Mouse (Mus musculus): ENCODE measurements around the gene Galntl6.
A peak's percentile ranks its signal among the peaks of the same experiment; 100 is the strongest.

Gene Galntl6

DNA sequence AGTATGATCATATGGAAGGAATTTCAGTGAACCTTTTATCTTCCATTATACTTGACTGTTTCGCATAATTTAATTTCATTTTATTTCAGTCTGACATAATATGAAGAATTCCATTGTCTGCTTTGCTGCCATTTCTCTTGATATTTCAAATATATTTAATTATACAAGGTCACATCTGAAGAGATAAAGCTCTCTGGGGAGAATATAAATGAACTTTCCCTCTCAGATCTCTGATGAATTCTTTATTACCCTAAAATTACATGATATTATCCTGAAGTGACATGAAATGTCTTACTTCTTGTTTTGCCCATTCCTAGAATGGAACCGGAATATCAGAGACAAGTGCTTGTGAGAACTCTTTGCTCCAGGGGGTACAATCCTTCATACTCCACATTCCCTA is 647.0 kb downstream of the Galntl6 start:
- peak; percentile 3 for DNase-seq (ENCODE audit: low read depth, low spot score)

DNA sequence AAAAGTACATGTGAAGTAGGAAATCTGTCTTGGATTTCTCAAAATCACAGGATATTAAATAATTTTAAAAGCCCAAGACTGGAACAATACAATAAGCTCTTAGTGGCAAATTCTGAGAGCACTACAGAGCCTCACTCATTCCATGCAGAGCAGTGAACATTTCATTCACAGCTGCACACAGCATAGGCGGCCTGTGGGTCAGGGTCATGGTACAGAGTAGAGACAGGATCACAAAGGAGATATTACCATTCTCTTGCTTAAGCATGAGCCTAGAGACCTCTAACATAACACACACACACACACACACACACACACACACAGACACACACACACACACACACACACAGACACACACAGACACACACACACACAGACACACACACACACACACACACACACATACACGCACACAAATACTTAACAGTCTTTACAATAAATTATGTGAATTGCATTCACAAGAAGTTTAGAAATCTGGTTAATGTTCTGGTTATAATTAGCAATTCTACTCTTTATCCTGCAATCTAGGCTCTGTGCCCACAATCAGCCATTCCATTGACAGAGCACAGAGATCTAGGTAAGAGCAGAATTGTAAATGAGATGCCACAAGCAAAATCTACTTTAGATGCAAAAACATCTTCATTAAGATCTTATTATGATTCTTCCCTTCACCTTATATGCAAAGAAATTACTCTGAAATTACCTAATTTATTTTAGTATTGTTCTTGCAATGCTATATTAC is 653.7 kb downstream of the Galntl6 start:
- no peak for DNase-seq (ENCODE audit: low read depth, low spot score)

DNA sequence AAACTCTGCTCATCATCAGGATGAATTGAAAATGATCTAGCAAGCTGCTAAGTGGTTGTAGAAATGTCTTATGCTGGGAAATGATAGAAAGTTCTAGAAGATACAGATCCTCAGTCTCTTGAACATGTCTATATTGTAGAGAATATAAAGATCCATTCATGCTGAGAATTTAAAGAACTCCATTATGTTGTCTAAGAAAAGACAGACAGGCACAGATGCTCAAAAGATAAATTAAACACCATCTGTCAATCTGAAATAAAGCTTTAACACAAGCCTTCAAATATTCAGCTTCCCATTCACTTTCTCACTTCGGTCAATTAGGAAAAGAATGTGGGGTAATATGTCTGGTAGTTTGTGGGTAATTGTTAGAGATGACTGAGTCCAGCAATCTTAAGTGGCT is 658.8 kb downstream of the Galntl6 start:
- DNase-seq (ENCODE audit: low read depth, low spot score): no peak

DNA sequence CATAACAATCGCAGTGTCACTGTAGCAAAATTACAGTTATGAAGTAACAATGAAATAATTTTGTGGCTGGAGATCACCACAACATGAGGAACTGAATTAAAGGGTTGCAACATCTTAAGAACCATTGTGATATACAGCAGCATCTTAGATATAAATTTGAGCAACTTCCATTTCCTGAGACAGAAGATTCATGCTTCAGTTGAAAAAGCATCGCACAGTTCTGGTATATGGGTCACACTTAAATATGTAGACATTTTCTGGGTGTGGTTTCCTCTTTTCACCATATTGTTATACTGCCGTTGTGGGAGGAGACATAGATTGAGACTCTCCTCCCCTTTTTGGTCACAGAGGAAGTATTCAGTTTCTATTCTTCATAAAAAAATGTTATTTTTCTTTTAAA is 667.6 kb downstream of the Galntl6 start:
- DNase-seq (ENCODE audit: low read depth, low spot score): no peak

DNA sequence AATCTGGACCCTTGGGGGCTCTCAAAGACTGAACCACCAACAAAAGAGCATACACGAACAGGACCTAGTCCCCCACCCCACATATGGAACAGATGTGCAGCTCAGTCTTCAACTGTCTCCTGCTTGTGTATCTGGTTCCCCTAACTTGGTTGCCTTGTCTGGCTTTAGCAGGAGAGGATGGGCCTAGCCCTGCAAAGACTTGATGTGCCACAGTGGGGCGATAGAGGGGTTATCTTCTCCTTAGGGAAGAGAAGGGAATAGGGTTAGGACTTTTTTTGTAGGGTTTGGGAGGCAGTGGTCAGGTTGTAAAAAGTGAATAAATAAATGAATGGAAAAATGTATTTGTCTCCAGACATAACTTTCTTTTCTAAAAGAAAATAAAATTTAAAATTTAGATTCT is 678.2 kb downstream of the Galntl6 start:
- DNase-seq (ENCODE audit: low read depth, low spot score): no peak

DNA sequence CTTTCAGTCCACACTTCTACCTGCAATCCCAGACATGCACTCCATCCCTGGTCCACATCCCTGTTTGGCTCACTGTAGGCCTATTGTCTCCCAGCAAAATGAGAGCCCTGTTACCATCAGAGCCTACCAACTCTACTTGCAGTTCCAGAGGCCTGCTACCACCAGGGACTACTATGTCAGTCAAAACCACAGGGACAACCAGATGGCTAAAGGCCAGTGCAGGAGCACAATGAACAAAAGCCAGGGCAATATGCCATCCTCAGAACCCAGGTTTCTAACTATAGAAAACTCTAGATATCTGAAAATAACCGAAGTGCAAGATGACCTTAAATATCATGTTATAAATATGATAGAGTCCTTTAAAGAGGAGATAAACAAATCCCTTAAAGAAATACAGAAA is 683.7 kb downstream of the Galntl6 start:
- no peak for DNase-seq (ENCODE audit: low read depth, low spot score)

DNA sequence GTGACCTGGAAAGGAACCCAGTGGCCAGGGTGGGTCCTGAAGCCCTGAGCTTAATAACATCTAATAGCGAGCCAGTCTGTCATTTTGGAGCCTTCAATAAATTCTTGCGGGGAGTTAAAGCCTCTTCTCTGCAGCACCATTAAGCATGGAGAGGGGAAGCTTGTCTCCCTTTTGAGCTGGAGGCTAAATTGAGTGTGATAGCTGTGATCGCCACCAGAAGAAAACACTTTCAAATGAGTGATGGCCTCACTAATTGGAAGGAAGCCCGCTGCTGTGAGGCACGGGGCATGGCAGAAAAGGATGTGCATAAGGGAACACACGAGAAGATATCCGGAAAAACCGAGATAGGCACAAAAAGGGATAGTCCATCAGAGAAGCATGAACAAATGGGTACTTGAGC is 694.6 kb downstream of the Galntl6 start:
- no peak for DNase-seq (ENCODE audit: low read depth, low spot score)

DNA sequence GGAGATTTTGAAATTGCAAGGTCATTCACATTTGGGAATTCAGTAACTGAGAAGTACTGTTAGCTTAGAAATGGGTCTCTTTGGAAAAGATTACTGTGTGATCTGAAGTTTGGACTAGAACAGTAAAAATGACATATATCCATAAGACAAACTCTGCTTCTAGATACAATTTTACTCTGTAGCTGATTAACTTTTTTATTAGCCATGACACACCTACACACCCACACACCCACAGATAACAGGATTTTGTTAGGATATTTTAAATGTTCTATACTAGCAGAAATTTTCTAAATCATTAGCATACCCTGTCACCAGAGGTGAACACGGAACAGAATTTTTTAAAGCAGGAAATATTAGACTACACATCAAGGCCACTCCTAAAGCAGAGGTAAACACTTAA is 722.7 kb downstream of the Galntl6 start:
- no peak for DNase-seq (ENCODE audit: low read depth, low spot score)

DNA sequence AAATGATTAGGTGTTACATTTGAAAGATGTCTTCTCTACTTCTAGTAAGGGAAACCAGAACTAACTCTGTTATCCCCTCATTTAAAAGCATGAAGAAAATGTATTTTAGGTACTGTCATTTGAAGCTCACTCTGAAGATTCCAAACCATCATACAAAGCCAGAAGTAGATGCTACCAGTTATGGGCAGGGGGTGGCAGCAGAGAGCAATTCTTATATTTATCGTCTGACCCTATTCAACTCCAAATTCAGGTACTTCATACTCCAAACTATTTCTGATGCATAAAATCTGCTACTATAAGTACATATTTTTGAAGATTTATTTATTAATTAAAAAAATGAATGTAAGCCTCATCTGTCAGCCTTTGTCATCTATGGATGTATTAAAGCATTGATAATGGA is 765.5 kb downstream of the Galntl6 start:
- DNase-seq (ENCODE audit: low read depth, low spot score): peak; percentile 20

DNA sequence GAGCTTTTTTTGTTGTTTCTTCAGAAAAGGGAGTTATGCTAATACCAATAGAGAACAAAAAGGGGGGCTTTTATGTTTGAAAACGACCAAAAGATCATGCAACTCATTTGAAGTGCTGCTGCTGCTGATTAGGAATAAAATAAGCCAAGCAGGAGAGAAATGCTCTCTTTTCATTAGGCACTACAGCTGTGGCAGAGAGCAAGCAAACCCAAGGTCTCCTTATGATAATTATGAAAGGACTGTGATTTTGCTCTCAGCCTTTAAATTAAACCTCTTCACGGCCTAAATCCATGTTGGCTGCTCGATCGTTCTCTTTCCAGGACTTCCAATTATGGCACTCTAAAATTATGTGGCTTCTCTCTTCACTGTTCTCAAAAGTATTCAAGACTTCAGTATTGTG is 825.7 kb downstream of the Galntl6 start:
- DNase-seq (ENCODE audit: low read depth, low spot score): no peak

DNA sequence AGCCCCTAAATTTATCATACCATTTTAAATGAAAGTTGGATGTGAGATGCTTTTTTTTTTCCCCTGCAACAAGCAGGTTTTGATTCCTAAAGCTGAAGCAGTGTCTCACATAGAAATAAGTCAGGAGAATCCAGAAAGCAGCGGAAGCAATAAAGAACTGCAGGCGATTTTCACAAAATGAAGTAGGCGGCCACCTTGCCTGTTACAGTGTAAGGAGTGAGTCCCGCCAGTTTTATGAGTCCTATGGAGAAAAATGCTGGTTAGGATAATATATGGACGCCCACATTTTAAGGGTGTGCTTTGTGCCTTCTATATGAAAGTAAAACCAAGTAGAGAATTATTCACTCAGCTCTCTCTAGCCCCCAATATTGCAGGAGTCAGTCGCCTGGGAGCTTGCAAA is 827.5 kb downstream of the Galntl6 start:
- DNase-seq (ENCODE audit: low read depth, low spot score): no peak

DNA sequence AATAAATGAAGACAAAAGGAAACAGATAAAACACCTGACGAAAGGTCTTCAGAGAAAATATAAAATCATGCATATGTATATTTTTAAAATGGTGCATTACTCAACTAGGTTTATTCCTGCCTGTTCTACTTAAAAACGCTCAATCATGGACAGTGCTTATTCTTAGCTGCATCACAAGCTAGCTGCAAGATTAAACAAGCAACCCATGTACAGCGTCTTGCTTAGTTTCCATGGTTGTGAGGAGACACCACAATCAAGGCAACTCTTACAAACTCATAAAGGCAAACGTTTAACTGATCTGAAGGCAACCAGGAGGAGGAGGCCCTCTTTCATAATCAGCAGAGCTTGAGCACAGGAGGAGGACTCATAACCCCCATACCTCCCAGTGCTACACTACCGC is 830.7 kb downstream of the Galntl6 start:
- no peak for DNase-seq (ENCODE audit: low read depth, low spot score)

DNA sequence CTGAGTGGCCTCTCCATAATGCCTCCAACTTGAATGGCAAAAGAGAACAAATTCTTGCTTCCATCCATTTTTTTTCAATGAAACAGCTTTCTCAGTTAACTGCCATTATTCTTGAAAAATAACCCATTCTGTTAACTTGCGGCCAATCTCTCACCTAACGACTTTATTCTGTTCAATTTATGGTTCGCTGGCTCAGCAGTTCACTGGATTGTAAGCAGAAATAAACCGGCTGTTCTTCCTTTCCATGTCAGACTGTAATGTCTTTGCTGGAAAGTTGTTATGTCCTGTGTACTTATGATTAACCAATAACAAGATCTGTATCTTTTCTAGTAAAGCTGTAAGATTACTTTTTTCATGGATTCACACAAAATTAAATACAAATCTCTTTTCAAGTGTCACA is 837.8 kb downstream of the Galntl6 start:
- DNase-seq (ENCODE audit: low read depth, low spot score): no peak

DNA sequence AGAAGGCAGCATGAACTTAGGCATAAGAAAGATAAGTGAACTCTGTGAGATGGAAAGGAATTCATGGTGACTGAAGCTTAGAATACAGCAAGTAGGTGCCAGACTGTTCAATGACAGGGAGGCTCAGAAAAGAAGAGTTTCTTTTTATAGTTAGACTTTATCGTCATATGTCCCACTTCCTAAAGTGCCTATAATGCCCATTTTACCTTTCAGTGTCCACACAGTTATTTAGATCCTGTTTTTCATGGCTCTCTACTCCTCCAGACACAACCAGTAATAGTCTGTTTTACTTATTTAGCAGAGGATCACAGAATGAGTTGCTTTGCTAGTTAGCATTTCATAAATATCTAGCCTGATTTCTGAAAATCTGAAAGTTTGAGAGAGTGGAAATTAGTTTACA is 838.7 kb downstream of the Galntl6 start:
- no peak for DNase-seq (ENCODE audit: low read depth, low spot score)

DNA sequence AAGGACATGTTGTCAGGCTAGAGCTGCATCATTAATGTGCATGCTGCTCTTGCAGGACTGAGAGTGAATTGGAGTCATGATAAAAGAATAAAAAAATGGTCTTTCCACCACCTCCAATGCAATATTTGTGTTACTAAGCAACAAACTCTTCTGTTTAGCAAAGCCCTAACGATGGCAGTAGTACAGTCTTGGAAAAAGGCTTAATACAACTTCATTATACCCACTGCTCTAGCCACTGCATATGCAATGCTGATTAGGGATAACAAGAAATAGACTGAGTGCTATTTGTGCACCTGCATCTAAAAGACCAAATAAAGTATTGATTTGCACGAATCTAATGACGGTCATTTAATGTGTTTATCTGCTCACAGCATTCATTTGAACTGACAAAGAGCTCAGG is 880.2 kb downstream of the Galntl6 start:
- no peak for DNase-seq (ENCODE audit: low read depth, low spot score)

DNA sequence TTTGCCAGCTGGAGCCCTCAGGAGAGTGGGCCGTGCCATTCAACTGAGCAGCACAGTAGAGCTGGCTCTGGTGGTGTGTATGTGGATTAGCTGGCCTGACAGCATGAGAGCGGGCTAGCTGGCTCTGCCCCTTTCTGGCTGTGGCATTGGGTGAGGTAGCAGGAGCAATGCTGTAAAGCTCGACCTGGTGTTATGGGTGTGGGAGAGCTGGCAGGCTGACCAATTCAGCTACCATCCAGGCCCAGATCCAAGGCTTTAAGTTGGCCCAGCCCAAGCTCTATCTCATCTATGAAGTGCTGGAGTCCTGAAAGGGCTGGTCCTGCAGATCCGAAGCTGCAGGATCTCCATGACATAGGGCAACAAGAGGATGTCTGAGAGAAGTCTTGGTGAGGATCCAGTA is 886.9 kb downstream of the Galntl6 start:
- no peak for DNase-seq (ENCODE audit: low read depth, low spot score)

DNA sequence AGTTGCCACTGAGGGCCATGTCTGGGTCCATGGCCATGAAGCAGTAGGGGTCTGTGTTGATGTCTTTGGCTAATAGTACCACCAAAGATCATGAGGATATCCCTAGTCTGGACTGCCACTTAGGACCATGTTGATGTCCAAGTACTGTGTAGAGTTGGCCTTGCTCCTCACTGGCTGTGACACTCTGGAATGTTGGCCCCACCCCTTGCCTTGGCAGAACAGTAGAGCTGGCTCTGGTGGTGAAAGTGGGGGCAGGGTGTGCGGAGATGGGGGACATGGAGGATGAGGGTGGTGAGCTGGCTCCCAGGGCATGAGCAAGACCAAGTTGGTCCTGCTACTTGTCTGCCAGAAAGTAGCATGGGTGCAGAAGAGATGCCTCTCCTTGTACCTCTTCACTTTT is 887.3 kb downstream of the Galntl6 start:
- no peak for DNase-seq (ENCODE audit: low read depth, low spot score)

DNA sequence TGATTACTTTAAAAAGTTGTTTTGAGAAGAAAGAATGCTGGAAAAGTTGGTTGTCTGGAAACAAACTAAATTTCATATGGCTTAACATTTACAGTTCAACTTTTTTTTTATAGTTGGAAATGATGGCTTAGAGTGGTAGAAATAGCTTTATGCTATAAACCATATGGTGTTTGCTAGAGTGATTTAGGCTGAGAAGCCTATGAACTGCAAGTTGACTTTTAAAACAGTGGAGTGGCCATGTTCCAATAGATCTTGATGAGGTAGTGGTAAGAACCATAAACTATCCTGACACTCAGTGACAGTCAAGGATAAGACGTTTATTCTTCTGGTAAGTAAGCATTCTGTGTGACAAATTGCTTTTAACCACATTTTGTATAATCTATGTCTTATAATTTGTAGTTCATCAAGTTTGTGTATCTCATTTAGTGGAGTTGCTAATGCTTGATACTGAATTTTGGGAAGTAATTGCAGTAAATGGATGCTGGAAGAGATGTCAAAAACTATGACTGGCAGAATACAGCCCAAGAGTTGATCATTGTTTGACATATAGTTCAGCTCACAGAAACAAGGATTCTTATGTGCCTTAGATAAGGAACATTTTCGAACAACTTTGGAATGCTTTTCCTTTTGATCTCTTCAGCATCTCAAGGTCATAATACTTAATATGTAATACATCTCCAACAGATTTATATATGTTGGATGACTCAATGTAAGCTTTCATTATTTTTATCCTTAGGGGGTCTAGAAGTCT is 888.8 kb downstream of the Galntl6 start:
- no peak for DNase-seq (ENCODE audit: low read depth, low spot score)

DNA sequence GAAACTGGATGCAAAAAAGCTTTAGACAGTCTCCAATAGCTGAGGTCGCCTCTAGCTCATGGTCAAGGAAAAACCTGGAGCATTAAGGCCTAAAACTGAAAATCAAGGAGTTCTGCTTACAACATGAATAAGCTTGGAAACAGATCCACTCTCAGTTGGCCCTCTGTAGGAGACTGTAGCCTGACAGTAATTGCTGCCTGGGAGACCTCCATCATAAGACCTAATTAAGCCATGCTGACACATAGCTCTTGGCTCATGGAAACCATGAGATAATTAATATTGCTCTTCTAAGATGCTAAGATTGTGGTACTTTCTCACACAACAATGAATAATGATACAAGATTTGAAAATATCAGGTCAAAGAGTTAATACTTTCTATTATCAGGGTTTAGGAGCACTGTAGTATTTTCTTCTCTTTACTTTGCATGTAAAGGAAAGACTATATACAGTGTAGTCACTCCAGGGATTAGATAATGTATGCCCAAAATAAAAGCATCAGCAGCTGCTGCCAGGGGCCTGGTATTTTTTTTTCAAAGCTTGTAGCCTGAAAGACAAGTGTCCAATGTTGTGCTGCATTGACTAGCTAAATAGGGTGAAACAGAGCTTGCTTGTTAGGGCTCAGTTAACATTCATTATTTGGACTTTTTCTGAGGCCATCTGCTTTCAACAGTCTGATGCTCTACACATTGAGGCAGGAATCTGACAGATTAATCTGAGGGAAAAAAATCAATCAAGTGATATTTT is 922.8 kb downstream of the Galntl6 start:
- DNase-seq (ENCODE audit: low read depth, low spot score): no peak

DNA sequence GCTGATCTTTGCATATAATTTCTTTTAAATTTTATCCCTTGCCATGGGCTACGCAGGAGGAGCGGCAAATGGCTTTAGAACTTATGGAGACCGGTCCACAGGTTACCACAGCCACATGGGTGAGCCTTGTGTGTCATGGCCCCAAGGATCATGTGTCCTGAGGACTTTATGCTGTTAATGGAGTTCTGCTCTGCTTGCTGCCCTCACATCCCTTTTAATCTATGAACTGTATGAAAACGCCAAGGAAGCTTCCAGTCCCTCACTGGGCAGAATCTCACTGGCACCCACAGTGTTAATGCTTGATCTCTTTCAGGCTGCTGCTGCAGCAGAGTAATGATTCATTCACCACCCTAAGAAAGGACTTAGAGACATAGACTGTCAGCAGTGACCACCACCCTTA is 935.1 kb downstream of the Galntl6 start:
- no peak for DNase-seq (ENCODE audit: low read depth, low spot score)

DNA sequence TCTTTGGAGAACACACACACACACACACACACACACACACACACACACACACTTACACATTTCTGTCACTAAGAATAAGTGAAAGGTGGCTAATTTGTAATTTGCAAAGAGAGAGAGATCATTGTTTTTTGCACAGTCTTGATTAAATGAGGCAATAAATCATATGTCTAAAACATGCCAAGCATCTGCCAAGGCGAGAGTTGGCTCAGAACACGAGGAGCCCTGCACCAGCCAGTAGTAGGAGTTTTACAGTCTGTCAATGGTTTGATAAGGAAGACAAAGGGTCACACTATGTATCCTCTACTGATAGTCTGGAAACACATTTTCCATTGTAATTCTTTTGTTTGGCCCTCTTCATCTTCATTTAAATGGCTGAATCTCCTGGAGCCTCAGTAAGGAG is 938.3 kb downstream of the Galntl6 start:
- DNase-seq (ENCODE audit: low read depth, low spot score): no peak

DNA sequence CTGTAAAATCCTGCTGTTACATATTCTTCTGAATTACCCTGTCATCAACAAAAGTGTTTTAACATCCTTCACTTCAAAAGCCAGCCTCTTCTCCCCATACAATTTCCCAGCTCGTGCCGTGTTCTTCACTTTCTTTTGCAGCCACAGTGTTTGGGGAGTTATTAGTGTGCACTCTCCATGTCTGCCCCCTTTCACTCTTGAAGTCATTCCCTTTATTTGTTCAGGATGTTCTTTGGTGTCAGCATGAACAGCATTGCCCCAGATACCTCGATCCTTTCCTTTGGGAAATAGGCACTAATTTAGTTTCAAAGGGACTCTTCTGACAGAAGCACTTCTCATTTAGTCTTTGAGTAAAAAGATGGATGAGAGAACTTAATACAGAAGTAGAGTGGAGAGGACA is 939.6 kb downstream of the Galntl6 start:
- no peak for DNase-seq (ENCODE audit: low read depth, low spot score)

DNA sequence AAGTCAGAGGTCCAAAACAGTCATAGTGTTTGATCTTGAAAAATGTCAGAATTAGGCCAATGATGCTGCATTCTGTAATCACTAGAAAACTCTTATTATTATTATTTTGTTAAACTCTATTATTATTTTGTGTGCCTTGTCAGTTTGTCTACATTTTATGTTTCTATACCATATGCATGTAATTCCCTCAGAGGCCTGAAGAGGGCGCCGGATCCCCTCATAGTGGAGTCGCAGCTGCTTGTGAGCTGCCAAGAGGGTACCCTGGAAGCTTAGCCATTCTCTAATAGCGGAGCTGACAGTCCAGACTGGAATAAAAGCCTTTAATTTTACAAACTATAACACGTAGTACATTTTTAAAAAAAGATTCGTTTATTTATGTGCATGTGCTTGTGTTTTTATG is 945.8 kb downstream of the Galntl6 start:
- peak; percentile 30 for DNase-seq (ENCODE audit: low read depth, low spot score)

Measured in forelimb bud, embryonic 11.5 days (tissue).